Mouse (Mus musculus) neutrophil, adult 65 days (primary cell): Measurements from ENCODE around the gene Phf11b. TPM values are rescaled to one million over a fixed set of nuclear protein-coding genes. Genes with fewer than 3 reads are reported as not detected.

Experiments used
- total RNA-seq: library from RNA; stranded (reverse); gene quantifications from 2 replicates; pipeline ENCODE4 v1.2.4, GENCODE M21; 2023

Gene Phf11b
- 1.3 and 6.2 TPM in 2 replicates for total RNA-seq

GRCm38 (mm10) chr14:59341189-59341588 is at the start of gene Phf11b:
TSS of gene Phf11b (minus strand) at chr14:59341351.

GRCm38 (mm10) chr14:59365244-59365644 is 24.1 kb upstream of the Phf11b start, which contains the start of gene Phf11d:
TSS of gene Phf11d (minus strand) at chr14:59365470.

GRCm38 (mm10) chr14:59297391-59297790 is 43.8 kb downstream of the Phf11b start, which contains the start of gene Phf11a:
TSS of gene Phf11a (minus strand) at chr14:59297522.

Other genes starting within 250 kb of the Phf11b start
- not detected in 2 replicates for gene 1700129C05Rik, start 198.5 kb downstream of the Phf11b start, total RNA-seq
- not detected in 2 replicates for gene Gm5142, start 162.6 kb downstream of the Phf11b start, total RNA-seq
- gene Rcbtb1, start 140.1 kb downstream of the Phf11b start, total RNA-seq = 7.1 and 8.9 TPM in 2 replicates
- not detected in 2 replicates for gene Gm6904, start 81.1 kb downstream of the Phf11b start, total RNA-seq
- gene Phf11a, start 43.8 kb downstream of the Phf11b start, total RNA-seq = 0.59 TPM in 1 of 2 replicates, not detected in the other
- 1.3 and 3.2 TPM in 2 replicates for gene Phf11d, start 24.1 kb upstream of the Phf11b start, total RNA-seq
- 0.32 and 0.84 TPM in 2 replicates for gene Phf11c, start 54.0 kb upstream of the Phf11b start, total RNA-seq
- 12.5 and 12.7 TPM in 2 replicates for gene Setdb2, start 99.5 kb upstream of the Phf11b start, total RNA-seq
- gene Cab39l, start 99.6 kb upstream of the Phf11b start, total RNA-seq = 8.7 and 12.9 TPM in 2 replicates